Mouse (Mus musculus) heart, postnatal 0 days (tissue): Measurements from ENCODE around the gene Pafah1b2.

ENCODE experiments used
- CTCF ChIP-seq: IDR thresholded peaks from 2 replicates; pipeline ENCODE4 v1.5.1; 2016; ENCODE audit warnings: antibody characterized with exemption, control low read depth, low read depth
- EP300 ChIP-seq: IDR thresholded peaks from 2 replicates; pipeline ENCODE4 v1.6.1; 2016; ENCODE audit warnings: antibody characterized with exemption, low read depth

DNA sequence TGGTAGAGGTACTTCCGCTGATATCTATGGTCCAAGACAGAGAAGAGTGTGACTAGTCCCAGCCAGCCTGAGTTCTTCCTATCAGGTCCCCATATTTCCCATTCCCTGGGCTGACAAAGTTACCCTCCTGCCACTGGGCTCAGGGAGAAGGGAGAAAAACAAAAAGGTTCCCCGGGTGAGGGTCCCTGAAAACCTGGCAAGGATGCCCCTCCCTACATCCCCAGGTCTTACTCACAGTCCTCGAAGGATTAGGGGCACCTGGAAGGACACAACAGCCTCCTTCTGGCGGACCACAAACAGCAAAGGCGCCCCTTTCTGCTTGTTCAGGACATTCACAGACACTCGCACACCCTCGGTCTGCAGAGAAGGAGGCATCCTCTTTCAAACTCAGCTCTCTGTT lies 59.6 kb downstream of the Pafah1b2 start:
- TF ChIP-seq CTCF, result no peak
- no peak for TF ChIP-seq EP300
